In the genomic region with DNA sequence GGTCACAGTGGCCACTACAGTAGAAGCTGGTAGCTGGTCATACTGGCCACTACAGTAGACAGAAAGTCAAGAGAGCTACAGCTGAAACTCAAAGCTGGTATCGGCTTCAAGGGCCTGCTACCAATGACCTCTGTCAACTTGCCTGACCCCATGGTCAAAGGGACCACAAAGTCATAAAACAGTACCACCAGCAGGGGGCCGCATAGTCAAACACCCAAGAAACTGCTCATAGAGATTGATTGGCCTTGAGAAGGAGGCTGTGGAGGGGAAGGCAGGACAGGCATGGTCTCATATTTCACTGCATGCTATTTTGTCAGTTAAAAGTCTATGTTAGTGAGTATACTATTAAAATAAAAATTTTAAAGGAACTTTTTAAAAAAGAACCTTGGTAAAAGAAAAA, we compare ENCODE assay signal across 9 mouse cellular contexts. TPM values are rescaled to one million over a fixed set of nuclear protein-coding genes. Genes with fewer than 3 reads are reported as not detected.
DNase-seq lines count a peak whose midpoint lies in the region; ATAC-seq and TF ChIP-seq lines count a peak whose summit lies in the region.
"Had no signal": no experiment of that assay in that cellular context is flagged by ENCODE, and none has a peak within 500 bp of the region (broad histone marks: within the 10 kb centered on the region; RNA-seq: fewer than 3 reads in every experiment).

No protein-coding gene starts in this region.

- WGBS in liver, embryonic 11.5 days = 29% methylated on average over 2 of the region's 2 CpGs
- 40% methylated on average over 2 of the region's 2 CpGs for WGBS in spleen, adult 2 months

- H3K4me2 ChIP-seq in liver, embryonic 11.5 days = no peak overlapping the region
- H3K4me2 ChIP-seq: lung, embryonic 15.5 days had no signal

- no peaks in the 10 kb centered on the region for H3K27me3 ChIP-seq in liver, embryonic 11.5 days (replicated peaks; ENCODE audit: control insufficient read depth, insufficient read depth, low read length)
- no peaks in the 10 kb centered on the region for H3K27me3 ChIP-seq in spleen, adult 2 months (ENCODE audit: control insufficient read depth, insufficient read depth, low read length)
- H3K27me3 ChIP-seq: lung, embryonic 15.5 days had no signal

- H3K27ac ChIP-seq in liver, embryonic 11.5 days (ENCODE audit: low read depth, low read length) = no peak overlapping the region
- H3K27ac ChIP-seq in spleen, adult 2 months (ENCODE audit: insufficient read depth, low read length) = no peak overlapping the region
- H3K27ac ChIP-seq: lung, embryonic 15.5 days had no signal

- H3K9me3 ChIP-seq in liver, embryonic 11.5 days (ENCODE audit: control insufficient read depth, low read length) = no peaks in the 10 kb centered on the region

- H3K9ac ChIP-seq in liver, embryonic 11.5 days (ENCODE audit: low read depth, low read length) = no peak overlapping the region
- H3K9ac ChIP-seq: lung, embryonic 15.5 days had no signal

- H3K36me3 ChIP-seq in liver, embryonic 11.5 days (ENCODE audit: control insufficient read depth, insufficient read depth, low read length) = no peaks in the 10 kb centered on the region
- H3K36me3 ChIP-seq in spleen, adult 2 months (ENCODE audit: control insufficient read depth, insufficient read depth, low read length) = no peaks in the 10 kb centered on the region
- H3K36me3 ChIP-seq: lung, embryonic 15.5 days had no signal

- H3K4me1 ChIP-seq in liver, embryonic 11.5 days (replicated peaks; ENCODE audit: control insufficient read depth, insufficient read depth, low read length) = no peaks in the 10 kb centered on the region
- H3K4me1 ChIP-seq in spleen, adult 2 months (ENCODE audit: control insufficient read depth, insufficient read depth, insufficient read length) = no peaks in the 10 kb centered on the region

- peak; percentile 18; the same call in 1 of the 2 replicates for TF ChIP-seq CTCF in spleen, adult 2 months (IDR thresholded peaks at IDR 0.05; ENCODE audit: extremely low read depth, insufficient read depth, insufficient read length, insufficient replicate concordance)

- no peak overlapping the region for H3K4me3 ChIP-seq in liver, embryonic 11.5 days (ENCODE audit: low read depth, low read length)
- H3K4me3 ChIP-seq in spleen, adult 2 months (ENCODE audit: extremely low read depth, insufficient read depth, insufficient read length) = no peak overlapping the region
- H3K4me3 ChIP-seq: lung, embryonic 15.5 days had no signal

- no peak for ATAC-seq in CD4-positive, CD25-positive, alpha-beta regulatory T cell, adult 4 months
- peak; percentile 18; the same call in 1 of the 2 replicates for ATAC-seq in liver, embryonic 11.5 days (replicated peaks; ENCODE audit: low FRiP score)

- TF ChIP-seq POLR2A in spleen, adult 2 months (IDR thresholded peaks at IDR 0.05; ENCODE audit: low read depth, low read length) = no peak

- DNase-seq in CD4-positive, CD25-positive, alpha-beta regulatory T cell, adult 2 months (ENCODE audit: low read depth, low spot score) = peak; percentile 65
- peak; percentile 8 for DNase-seq in right cerebral cortex, postnatal 4 days
- no peak for DNase-seq in right cerebral cortex, postnatal 36 days (ENCODE audit: low spot score in 2 of 2)
- peak; percentile 39 for DNase-seq in gastrocnemius, postnatal 14 days
- peak; percentile 38 for DNase-seq in liver, embryonic 11.5 days (ENCODE audit: low spot score)
- peak in 1 of 2 experiments; percentile 57 for DNase-seq in spleen, adult 2 months (ENCODE audit: low read depth in 1 of 2, low spot score in 2 of 2)
- no peak for DNase-seq in frontal cortex, postnatal 14 days (ENCODE audit: low spot score in 2 of 2)

- intact Hi-C loops in gastrocnemius, postnatal 14 days (cut with DNase I; ENCODE audit: low total_unique reads) = no loop called here

RNA-seq across cellular contexts. Expression of gene Fdx1, which starts 27.5 kb away (rescaled TPM):
- 10 to 100 TPM in 1 of 2 experiments, 1 to 10 TPM in 1; 9.2 to 12.9 TPM for polyA plus RNA-seq in CD4-positive, CD25-positive, alpha-beta regulatory T cell, adult 4 months (2017; shearing (Covaris generic))
- total RNA-seq in gastrocnemius, postnatal 14 days (2021) = 10 to 100 TPM; 36.7 to 42.8 TPM
- 45.2 and 50.7 TPM in 2 replicates for polyA plus RNA-seq in liver, embryonic 11.5 days (2014; fragmentation: Nextera tagmentation; extraction: Ambion mirVana)
- polyA plus RNA-seq in spleen, adult 2 months (2012; rRNA removed) = 15.0 and 21.8 TPM in 2 replicates

RNA-seq across cellular contexts. Expression of gene Rdx, which starts 56.1 kb away (rescaled TPM):
- 10 to 100 TPM; 39.6 to 48.0 TPM for polyA plus RNA-seq in CD4-positive, CD25-positive, alpha-beta regulatory T cell, adult 4 months (2017; shearing (Covaris generic))
- total RNA-seq in gastrocnemius, postnatal 14 days (2021) = 100 to 1,000 TPM; 101 to 103 TPM
- polyA plus RNA-seq in liver, embryonic 11.5 days (2014; fragmentation: Nextera tagmentation; extraction: Ambion mirVana) = 146 and 148 TPM in 2 replicates
- polyA plus RNA-seq in spleen, adult 2 months (2012; rRNA removed) = 5.8 and 6.3 TPM in 2 replicates

Comparison
In these comparisons a context has a peak if more than half of its experiments do, and no peak if none do; other contexts are left out.
1. DNase-seq: peak in CD4-positive, CD25-positive, alpha-beta regulatory T cell, adult 2 months (single experiment), right cerebral cortex, postnatal 4 days (single experiment), gastrocnemius, postnatal 14 days (single experiment) and liver, embryonic 11.5 days (single experiment); none in right cerebral cortex, postnatal 36 days (0 of 2) and frontal cortex, postnatal 14 days (0 of 2).